Mouse (Mus musculus) embryonic facial prominence, embryonic 12.5 days (tissue): ENCODE measurements around the gene Mamdc4. TPM values are rescaled to one million over a fixed set of nuclear protein-coding genes. Genes with fewer than 3 reads are reported as not detected.

Experiments used
- ATAC-seq: fragments of 200-750 bp; cut with Nextera tagmentation; 2 replicates; pipeline ENCODE4 v1.8.0; 2017; ENCODE audit not compliant: insufficient number of reproducible peaks, insufficient read depth, low FRiP score, low TSS enrichment
- H3K27ac ChIP-seq: fragments of 300-500 bp; sonication (generic); 2 replicates; pipeline ENCODE4 v1.5.1; 2016; ENCODE audit warnings: mild to moderate bottlenecking
- H3K27me3 ChIP-seq: fragments of 300-500 bp; sonication (generic); 2 replicates; pipeline ENCODE4 v1.6.1; 2016; ENCODE audit warnings: mild to moderate bottlenecking, moderate library complexity
- H3K36me3 ChIP-seq: fragments of 300-500 bp; sonication (generic); 2 replicates; pipeline ENCODE4 v1.6.1; 2016; ENCODE audit warnings: mild to moderate bottlenecking
- H3K4me1 ChIP-seq: fragments of 300-500 bp; sonication (generic); 2 replicates; pipeline ENCODE4 v1.6.1; 2016
- H3K4me2 ChIP-seq: fragments of 300-500 bp; sonication (generic); replicated peaks from 2 replicates; pipeline ENCODE4 v1.6.1; 2016; ENCODE audit warnings: mild to moderate bottlenecking, moderate library complexity
- H3K4me3 ChIP-seq: fragments of 300-500 bp; sonication (generic); 2 replicates; pipeline ENCODE4 v1.5.1; 2016; ENCODE audit warnings: mild to moderate bottlenecking
- H3K9ac ChIP-seq: fragments of 300-500 bp; sonication (generic); 2 replicates; pipeline ENCODE4 v1.6.1; 2016; ENCODE audit warnings: mild to moderate bottlenecking, moderate library complexity
- H3K9me3 ChIP-seq: fragments of 300-500 bp; sonication (generic); 2 replicates; pipeline ENCODE4 v1.6.1; 2016; ENCODE audit warnings: mild to moderate bottlenecking, moderate library complexity
- WGBS: fragments of 180-500 bp; shearing (Covaris S2); methylation state at CpG from one replicate; pipeline ENCODE4 v1.1.7; 2016; 5-methylcytosine and 5-hydroxymethylcytosine counted together
- polyA plus RNA-seq: library from polyadenylated mRNA; unstranded; fragments of >200 nt; fragmentation: Nextera tagmentation; extraction: Ambion mirVana; gene quantifications from 2 replicates; pipeline ENCODE4 v1.2.1, GENCODE M21; 2016

Mamdc4 gene
- polyA plus RNA-seq, 1 experiment from 2014 or later = 4.2 TPM

DNA sequence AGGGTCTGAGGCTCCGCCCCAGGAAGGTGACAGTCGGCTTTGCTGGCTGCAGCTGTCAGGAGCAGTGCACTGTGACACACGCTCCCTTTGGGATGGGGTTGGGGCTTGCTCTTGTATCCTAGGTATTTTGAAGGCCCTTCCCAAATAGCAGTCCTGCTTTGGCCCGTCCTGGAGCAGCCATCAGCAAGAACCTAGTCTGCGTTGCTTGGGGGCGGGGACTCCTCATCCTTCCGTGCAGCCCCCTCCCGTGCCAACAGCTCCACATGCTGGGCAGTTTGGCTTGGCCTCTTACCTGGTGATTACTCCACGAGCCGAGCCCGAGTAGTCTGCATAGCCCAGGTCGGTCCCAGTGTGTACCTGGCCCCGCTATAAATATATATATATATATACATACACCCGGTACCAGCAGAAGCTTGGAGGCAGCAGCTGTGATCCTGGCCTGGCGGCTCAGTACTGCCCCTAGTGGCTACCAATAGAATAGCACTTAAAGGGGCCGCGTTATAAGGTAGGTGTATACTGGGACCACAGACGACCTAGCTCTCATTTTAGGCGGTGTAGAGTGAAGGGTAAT, 6.7 kb upstream of the Mamdc4 start, which contains the start of gene Ajm1:
TSS of gene Ajm1 (minus strand) at position 464 of the 571 bp plus-strand sequence.
- peak within 1 kb of the TSS; percentile 61 for H3K4me2 ChIP-seq
- WGBS = 6% methylated on average over 19 of the region's 19 CpGs
- no peaks in the 10 kb centered on the region for H3K9me3 ChIP-seq
- H3K36me3 ChIP-seq = peaks cover 36% of the 10 kb centered on the region
- H3K9ac ChIP-seq = no peak within 1 kb of the TSS
- peak; percentile 70 for ATAC-seq
- peaks cover 51% of the 10 kb centered on the region for H3K27me3 ChIP-seq
- H3K27ac ChIP-seq = no peak within 1 kb of the TSS
- H3K4me3 ChIP-seq = peak within 1 kb of the TSS; percentile 35
- peaks cover 41% of the 10 kb centered on the region for H3K4me1 ChIP-seq

DNA sequence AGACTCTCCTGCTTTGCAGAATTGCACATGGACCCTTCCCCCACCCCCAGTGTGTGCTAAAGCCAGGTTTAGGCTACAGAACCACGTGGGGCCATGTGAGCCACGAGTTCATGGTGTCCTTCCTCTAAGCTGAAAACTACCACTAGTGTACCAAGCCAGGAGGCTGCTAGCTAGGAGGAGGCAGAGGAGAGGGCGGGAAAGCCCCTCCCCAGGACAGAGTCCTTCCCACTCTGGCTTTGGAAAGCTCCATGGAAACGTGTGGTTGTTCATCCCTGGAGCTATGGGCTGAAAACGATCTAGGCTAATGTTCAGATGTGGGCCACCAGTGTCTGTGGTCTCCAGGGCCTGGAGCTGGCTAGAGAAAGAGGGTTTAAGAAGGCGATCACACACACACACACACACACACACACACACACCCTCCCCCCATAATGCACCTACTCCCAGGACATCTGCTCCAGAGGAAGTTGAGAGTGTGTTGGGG, 6.0 kb upstream of the Mamdc4 start:
- Histone ChIP-seq H3K27me3 (peaks cover 58% of the 10 kb centered on the region), H3K4me3 (no peak overlapping the region; the same call in 1 of the 2 replicates), H3K9ac (no peak overlapping the region), H3K4me2 (peak overlapping the region; percentile 61; the same call in 1 of the 2 replicates), H3K36me3 (peaks cover 30% of the 10 kb centered on the region), H3K27ac (no peak overlapping the region), H3K4me1 (peaks cover 47% of the 10 kb centered on the region), H3K9me3 (no peaks in the 10 kb centered on the region)
- no peak for ATAC-seq
- WGBS = 48% methylated on average over 6 of the region's 6 CpGs

DNA sequence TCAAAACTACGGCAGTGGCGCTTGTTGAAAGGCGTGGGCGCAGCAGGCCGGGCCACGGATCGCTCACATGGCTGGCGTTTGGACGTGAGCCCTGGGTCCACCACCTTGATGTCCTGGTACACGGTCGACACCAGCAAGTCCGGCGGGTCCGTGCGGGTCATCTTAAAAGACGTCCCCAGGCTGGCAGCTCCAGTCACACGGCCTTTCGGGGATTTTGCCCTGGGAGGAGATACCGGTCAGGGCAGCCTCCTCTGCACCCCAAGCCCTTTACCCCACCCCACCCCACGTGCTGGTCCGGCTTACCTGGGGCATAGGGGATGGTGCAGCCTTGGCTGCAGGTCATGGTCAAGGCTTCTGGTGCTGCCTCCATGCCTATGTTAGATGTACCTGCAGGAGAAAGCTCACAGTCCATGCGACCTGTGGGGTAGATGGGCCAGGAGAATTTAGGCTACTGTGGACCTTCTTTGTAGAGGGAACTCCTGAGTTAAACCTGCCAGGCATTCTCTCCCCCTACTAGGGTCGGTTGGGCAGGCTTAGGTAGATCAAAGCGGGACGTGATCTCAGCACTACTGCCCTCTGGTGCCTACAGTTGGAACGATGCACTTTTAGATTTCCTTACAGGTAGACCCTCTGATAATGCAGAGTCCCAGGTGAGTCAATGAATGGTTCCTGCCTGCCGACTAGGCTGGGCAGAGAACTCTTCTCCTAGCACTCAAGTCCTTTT, 5.3 kb upstream of the Mamdc4 start:
- Histone ChIP-seq H3K36me3 (peaks cover 22% of the 10 kb centered on the region), H3K9me3 (no peaks in the 10 kb centered on the region), H3K27ac (no peak overlapping the region), H3K4me3 (peak overlapping the region; percentile 25; the same call in 1 of the 2 replicates), H3K4me2 (peak overlapping the region; percentile 40), H3K4me1 (peaks cover 51% of the 10 kb centered on the region), H3K27me3 (peaks cover 58% of the 10 kb centered on the region), H3K9ac (no peak overlapping the region)
- no peak for ATAC-seq
- 5% methylated on average over 27 of the region's 27 CpGs for WGBS

DNA sequence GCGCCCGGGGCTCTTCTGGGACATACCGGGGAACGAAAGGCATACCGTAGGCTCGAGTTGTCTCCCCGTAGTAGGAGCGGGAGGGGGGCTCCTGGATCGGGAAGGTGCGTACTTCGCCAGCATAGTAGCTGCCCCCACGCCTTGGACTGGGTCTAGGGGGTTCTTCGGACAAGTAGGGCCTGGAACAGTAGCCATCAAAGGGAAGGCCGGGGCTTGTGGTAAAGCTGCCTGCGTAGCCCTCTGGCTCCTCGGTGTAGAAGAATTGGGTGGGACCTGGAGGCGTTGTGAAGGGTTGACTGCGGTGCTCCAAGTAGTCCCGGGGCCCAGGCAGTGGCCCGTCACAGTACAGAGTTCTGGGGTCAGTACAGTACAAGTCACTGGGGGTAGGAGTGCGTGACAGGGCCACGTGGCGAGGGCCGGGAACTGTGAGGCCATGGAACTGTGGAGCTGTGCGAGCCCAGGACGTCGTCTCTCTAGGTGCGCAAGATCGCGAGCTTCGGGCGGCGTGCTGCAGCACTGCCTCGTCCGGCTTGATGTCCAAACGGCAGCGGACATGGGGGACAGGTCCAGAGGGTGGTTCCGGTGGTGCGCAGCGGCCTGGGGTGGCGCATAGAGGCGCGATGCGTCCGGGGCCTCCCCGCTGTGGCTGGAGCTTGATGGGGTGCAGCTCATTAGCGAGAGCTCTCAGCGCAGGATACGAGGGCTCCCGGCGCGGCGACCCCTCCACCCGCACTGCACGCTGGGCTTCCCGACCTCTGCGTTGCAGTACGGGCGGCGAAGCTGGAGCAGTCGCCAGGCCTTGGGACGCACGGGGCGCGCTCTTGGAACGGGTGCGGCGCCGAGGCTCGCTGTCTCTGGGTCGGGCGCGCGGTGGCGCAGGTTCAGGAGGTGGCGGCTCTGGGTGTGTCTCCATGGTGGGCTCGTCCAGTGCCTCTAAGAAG, 4.4 kb upstream of the Mamdc4 start:
- no peak overlapping the region for H3K27ac ChIP-seq
- ATAC-seq = no peak
- peak overlapping the region; percentile 25; the same call in 1 of the 2 replicates for H3K4me3 ChIP-seq
- peaks cover 58% of the 10 kb centered on the region for H3K27me3 ChIP-seq
- no peaks in the 10 kb centered on the region for H3K9me3 ChIP-seq
- peaks cover 52% of the 10 kb centered on the region for H3K4me1 ChIP-seq
- H3K9ac ChIP-seq = no peak overlapping the region
- peaks cover 14% of the 10 kb centered on the region for H3K36me3 ChIP-seq
- H3K4me2 ChIP-seq = peak overlapping the region; percentile 40
- WGBS = 6% methylated on average over 77 of the region's 77 CpGs

DNA sequence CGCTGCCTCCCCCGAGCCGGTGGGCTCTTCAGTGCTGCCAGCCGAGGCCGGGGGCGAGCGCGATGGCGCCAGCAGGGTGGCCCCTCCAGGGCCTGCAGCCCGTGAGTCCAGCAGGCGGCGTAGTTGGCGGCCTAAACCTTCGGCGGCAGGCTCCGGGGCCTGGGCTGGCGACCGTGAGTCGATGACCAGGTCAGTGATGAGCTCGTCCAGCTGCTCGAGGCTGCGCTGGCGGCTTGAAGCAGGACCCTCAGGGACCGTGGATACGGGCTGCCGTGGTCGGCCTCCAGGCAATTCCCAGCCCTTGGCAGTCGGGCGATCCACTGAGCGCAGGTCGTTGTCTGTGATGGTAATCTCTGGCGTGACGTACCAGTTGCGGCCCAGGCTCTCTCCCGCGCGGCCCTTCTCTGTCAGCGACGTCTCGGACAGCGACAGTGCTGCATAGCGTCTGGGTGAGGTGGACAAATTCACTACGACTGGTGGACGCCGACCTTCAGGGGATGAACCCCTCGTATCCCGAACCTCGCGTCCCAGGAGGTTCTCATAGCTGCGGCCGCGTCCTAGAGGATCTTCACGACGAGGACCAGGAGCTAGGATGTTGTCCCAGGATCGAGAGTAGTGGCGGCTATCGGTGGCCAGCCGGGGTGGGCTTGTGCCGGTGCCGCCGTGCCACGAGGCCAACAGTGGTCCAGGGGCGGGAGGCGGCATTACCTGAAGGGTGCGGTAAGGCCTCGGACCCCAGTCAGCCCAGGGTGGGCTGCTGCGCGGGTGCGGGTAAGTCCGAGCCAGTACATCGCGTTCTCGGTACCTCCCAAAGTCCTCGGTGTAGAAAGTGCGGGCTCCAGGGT, 3.5 kb upstream of the Mamdc4 start:
- ATAC-seq = no peak
- WGBS = 4% methylated on average over 75 of the region's 75 CpGs
- H3K4me2 ChIP-seq = peak overlapping the region; percentile 45
- no peaks in the 10 kb centered on the region for H3K9me3 ChIP-seq
- H3K36me3 ChIP-seq = peaks cover 6% of the 10 kb centered on the region
- H3K4me3 ChIP-seq = peak overlapping the region; percentile 25
- peaks cover 61% of the 10 kb centered on the region for H3K4me1 ChIP-seq
- H3K27me3 ChIP-seq = peaks cover 58% of the 10 kb centered on the region
- H3K9ac ChIP-seq = peak overlapping the region; percentile 38
- H3K27ac ChIP-seq = no peak overlapping the region

DNA sequence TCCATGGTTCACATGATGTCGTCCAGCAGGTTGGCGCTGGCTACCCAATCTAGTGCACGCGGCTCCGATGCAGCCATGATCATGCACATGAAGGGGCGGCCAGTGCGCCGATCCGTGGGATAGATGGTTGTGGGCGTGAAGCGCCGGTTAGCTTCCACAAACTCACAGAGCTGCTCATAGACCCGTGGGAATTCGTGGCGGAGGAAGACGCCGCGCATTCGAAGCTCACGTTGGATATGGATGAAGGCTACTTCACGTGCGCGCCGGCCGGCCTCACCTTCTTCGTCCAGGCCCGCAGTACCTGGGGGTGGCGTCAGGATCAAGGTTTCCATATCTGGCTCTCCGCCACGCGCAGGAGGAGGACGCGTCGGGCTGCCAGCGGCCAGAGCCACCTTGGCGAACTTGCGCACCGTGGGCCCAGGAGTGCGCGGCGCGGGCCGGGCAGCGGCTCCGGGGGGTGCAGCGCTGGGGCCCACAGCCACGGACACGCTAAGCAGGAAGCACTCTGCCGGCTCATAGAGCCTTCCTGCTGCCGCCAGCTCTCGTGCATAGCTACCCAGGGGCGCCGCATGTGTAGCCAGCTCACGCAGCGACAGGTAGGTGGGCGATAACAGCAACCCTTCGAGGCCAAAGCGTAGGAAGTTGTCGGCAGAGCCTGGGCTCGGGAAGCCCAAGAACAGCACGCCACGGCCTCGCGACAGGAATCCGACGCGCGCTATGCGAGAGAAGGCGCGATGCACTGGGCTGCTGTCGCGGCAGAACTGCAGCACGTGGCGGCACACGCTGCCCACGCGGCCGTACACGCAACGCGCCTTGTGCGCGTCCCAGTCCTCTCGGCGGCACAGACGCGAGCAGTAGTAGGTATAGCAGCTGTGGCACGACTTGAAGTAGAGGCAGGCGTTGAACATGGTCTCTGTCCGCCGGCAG, 2.6 kb upstream of the Mamdc4 start:
- Histone ChIP-seq H3K9ac (peak overlapping the region; percentile 38), H3K9me3 (no peaks in the 10 kb centered on the region), H3K36me3 (0 out of 2 replicates have a peak, but pooled peaks cover 4% of the 10 kb centered on the region), H3K4me1 (peaks cover 56% of the 10 kb centered on the region), H3K27ac (no peak overlapping the region), H3K4me2 (peak overlapping the region; percentile 45), H3K4me3 (peak overlapping the region; percentile 25), H3K27me3 (peaks cover 58% of the 10 kb centered on the region)
- no peak for ATAC-seq
- WGBS = 14% methylated on average over 91 of the region's 92 CpGs

DNA sequence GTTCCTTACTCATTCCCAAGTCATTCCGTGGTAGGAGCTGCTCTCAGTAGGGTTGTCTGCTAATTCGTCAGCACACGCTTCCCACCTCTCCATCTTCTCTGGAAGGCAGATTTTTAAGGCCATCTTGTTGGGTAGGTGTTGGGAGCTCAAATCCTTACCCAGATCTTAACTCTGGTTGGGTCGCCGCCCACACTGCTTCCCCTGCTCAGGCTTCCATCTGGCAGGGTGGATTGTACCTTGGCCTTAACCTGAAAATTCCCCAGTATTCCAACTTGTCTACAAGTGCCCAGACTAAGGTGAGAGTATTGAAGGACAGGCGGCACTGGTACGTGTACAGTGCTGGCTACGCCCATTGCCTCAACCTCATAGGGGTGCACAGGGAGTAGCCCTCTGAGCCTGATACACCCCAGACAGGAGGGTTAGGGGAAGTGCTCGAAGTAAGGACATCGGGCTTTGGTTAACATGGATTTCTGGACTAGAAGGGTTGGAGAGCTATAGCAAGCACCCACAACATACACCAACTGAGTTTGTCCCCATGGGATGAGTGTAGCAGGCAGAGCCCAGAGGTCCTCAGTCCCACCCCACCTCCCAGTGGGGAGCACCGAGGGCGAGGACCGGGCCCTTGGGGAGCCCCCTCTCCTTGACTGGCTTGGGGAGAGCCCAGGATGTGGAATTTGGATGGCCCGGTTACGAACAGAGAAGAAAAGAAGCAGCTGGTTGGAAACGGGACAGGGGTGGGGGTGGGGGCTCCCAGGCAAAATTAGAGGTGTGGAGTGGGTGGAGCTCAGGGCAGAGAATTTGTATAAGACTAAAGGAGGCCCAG, 1.6 kb upstream of the Mamdc4 start:
- Histone ChIP-seq H3K27me3 (peaks cover 56% of the 10 kb centered on the region), H3K9me3 (no peaks in the 10 kb centered on the region), H3K9ac (no peak overlapping the region; the same call in 1 of the 2 replicates), H3K4me2 (peak overlapping the region; percentile 94), H3K4me1 (peaks cover 48% of the 10 kb centered on the region), H3K4me3 (peak overlapping the region; percentile 65; the same call in 1 of the 2 replicates), H3K36me3 (peaks cover 12% of the 10 kb centered on the region), H3K27ac (no peak overlapping the region)
- 71% methylated on average over 16 of the region's 16 CpGs for WGBS
- no peak for ATAC-seq

DNA sequence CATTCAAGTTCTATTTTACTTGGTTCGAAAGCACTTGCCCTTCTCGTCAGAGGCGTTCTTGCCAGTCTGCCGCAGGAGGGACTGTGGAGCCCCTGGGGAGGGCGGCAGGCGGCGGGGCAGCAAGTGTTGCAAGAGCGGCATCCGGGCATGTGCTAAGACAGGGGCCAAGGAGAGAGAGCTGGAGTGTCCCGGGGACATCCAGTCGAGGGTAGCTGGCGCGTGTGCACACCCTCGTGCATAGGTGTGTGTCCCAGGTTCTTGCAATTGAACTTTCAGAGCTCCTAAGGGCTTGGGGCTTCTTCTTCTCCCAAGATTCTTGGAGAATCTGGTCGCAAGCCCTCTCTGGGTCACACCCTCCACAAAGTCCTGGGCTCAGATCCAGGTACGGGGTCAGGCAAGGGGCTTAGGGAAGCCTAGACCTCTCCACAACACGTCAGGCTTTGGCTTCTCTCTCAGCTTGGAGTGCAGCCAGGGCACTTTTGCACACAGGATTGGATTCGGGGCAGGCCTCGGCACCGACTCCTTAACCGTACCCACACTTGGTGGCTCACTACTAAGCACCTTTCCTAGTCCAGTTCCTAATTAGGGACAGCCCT, 885 bp upstream of the Mamdc4 start:
- no peak for ATAC-seq
- Histone ChIP-seq H3K27ac (peak overlapping the region; percentile 85), H3K9me3 (no peaks in the 10 kb centered on the region), H3K27me3 (peaks cover 49% of the 10 kb centered on the region), H3K36me3 (peaks cover 13% of the 10 kb centered on the region), H3K4me1 (peaks cover 45% of the 10 kb centered on the region), H3K9ac (peak overlapping the region; percentile 69), H3K4me2 (peak overlapping the region; percentile 94), H3K4me3 (peak overlapping the region; percentile 65)
- WGBS = 16% methylated on average over 21 of the region's 21 CpGs

DNA sequence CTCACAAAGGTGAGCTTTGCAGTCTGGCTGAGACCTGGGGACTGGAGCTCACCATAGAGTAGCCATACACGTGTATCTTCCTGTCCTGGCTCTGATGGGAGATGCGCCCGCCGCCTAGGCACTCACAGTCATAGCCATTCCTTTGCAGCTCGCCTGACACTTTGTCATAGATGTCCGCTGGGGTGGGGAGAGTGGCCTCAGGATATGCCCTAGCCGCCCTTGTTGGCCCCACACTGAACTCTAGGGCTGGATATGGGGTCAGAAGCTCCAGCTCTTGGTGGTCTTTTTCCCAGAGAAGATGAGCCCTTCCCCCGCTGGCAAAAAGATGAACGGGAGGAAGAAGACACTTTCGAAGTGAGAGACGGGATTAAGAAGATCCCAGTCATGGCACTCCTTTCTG, 509 bp downstream of the Mamdc4 start:
- 21% methylated on average over 11 of the region's 11 CpGs for WGBS
- Histone ChIP-seq H3K27me3 (peaks cover 35% of the 10 kb centered on the region), H3K4me2 (peak overlapping the region; percentile 94), H3K36me3 (peaks cover 27% of the 10 kb centered on the region), H3K9me3 (no peaks in the 10 kb centered on the region), H3K9ac (peak overlapping the region; percentile 69), H3K4me1 (peaks cover 34% of the 10 kb centered on the region), H3K27ac (peak overlapping the region; percentile 85; the same call in 1 of the 2 replicates), H3K4me3 (peak overlapping the region; percentile 65)
- ATAC-seq = no peak
